Mouse (Mus musculus) megakaryocyte, embryonic 14.5 days (primary cell): ENCODE data around the gene Gm21992.

Source experiments
- FLI1 ChIP-seq: IDR thresholded peaks from 2 replicates; pipeline ENCODE4 v1.6.1; 2012; ENCODE audit warnings: low read length, inconsistent platforms, mixed read lengths
- GATA1 ChIP-seq: IDR thresholded peaks from 3 replicates; pipeline ENCODE4 v1.6.1; 2012; ENCODE audit warnings: mixed read lengths, low read length, inconsistent platforms, borderline replicate concordance

GRCm38 (mm10) chr19:4712156-4712780 lies 99.1 kb downstream of the Gm21992 start:
- no peak for TF ChIP-seq GATA1
- TF ChIP-seq FLI1 = no peak
